Mouse (Mus musculus) embryo, embryonic 9.5 days (tissue): ENCODE measurements around the gene Plekhh2.

Experiments used
- DNase-seq: peaks from one replicate; pipeline ENCODE4 v3.0.0-alpha.2; 2017; ENCODE audit errors: extremely low spot score

Plekhh2 gene

GRCm38 (mm10) chr17:84641893-84642292 is 130.2 kb downstream of the Plekhh2 start:
- DNase-seq = peak; percentile 49

GRCm38 (mm10) chr17:84642324-84642723 is 130.6 kb downstream of the Plekhh2 start:
- no peak for DNase-seq

GRCm38 (mm10) chr17:84644292-84645050 is 132.8 kb downstream of the Plekhh2 start:
- peak; percentile 32 for DNase-seq

- DNase-seq = no peak
Observed at GRCm38 (mm10) chr17:84645119-84645518, 133.4 kb downstream of the Plekhh2 start.

GRCm38 (mm10) chr17:84645894-84646293 is 134.2 kb downstream of the Plekhh2 start:
- DNase-seq = peak; percentile 32

- no peak for DNase-seq
Observed at GRCm38 (mm10) chr17:84646477-84646876, 134.8 kb downstream of the Plekhh2 start.

- no peak for DNase-seq
Observed at GRCm38 (mm10) chr17:84647630-84648029, 135.9 kb downstream of the Plekhh2 start.

- DNase-seq = no peak
Observed at GRCm38 (mm10) chr17:84650302-84651017, 138.8 kb downstream of the Plekhh2 start.

GRCm38 (mm10) chr17:84653544-84653943 is 141.8 kb downstream of the Plekhh2 start:
- DNase-seq = no peak

- no peak for DNase-seq
Observed at GRCm38 (mm10) chr17:84656205-84656604, 144.5 kb downstream of the Plekhh2 start.

- DNase-seq = no peak
Observed at GRCm38 (mm10) chr17:84656653-84657421, 145.1 kb downstream of the Plekhh2 start.

GRCm38 (mm10) chr17:84657422-84657732 is 145.7 kb downstream of the Plekhh2 start:
- DNase-seq = no peak

GRCm38 (mm10) chr17:84657782-84658181 is 146.1 kb downstream of the Plekhh2 start:
- DNase-seq = no peak

- DNase-seq = peak; percentile 54
Observed at GRCm38 (mm10) chr17:84658195-84658594, 146.5 kb downstream of the Plekhh2 start.

- DNase-seq = no peak
Observed at GRCm38 (mm10) chr17:84658951-84659350, 147.3 kb downstream of the Plekhh2 start.

- no peak for DNase-seq
Observed at GRCm38 (mm10) chr17:84665053-84665452, 153.4 kb downstream of the Plekhh2 start.

- peak; percentile 20 for DNase-seq
Observed at GRCm38 (mm10) chr17:84665691-84666090, 154.0 kb downstream of the Plekhh2 start.

- no peak for DNase-seq
Observed at GRCm38 (mm10) chr17:84667848-84668247, 156.2 kb downstream of the Plekhh2 start.
